Mouse (Mus musculus) lung, adult 18-20 months (tissue): ENCODE measurements around the gene Ctsa.
A peak's percentile ranks its signal among the peaks of the same experiment; 100 is the strongest.

Experiments
- DNase-seq, 2 experiments: peaks; one replicate each; pipeline ENCODE4 v3.0.0; 2022; ENCODE audit warnings: mixed read lengths in 2 of 2

Gene Ctsa

DNA sequence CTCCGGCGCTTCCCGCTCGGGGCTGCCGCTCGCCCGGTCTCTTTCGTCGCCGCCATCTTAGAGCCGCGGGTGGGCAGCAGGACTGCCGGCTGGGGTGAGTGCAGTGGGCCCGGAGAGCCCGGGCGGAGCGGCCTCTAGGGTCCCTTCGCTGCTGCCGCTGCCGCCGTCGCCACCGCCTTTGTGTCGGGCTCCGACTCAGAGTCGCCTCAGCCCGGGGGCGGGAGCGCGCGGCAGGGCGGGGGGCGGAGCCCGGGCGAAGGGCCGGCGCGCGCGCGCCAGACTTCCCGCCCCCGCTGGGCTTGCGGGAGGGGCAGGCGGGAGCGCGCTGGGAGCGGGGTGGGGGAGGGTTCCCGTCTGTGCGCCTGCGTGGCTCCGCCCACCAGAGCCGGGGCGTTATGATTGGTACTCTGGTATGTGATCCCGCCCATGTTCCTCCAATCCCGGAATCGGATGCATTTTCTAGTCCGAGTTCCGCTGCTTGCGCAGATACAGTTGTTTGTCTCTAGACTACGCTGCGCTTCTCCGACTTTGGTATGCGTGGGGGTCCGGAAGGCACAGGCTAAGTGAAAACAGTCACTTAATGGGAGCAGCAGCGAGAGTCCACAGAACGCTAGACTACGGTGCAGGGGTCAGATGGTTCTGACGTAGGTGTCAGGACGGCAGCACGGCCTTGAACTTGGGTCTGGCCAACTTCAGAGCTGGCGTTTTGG, 47.0 kb downstream of the Ctsa start:
- peak; percentile 93 to 95 for DNase-seq

DNA sequence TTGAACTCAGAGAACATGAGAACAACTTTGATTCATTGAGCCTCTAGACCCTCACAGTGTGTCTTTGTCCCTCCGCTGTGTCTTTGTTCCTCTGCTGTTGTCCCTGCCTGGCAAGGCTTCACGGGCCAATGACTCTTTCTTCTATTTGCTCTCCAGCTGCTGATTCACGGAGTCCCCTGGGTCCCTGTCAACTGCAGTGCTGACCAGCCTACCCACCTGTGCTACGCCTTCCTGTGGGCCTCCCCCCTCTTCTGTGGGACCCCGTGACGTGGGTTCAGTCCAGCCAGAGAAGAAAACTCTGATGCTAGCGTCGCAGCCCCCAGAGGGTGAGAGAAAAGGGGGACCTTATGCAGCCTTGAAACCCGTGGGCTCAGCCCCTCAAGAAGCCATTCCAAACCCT, 49.9 kb downstream of the Ctsa start:
- no peak for DNase-seq

DNA sequence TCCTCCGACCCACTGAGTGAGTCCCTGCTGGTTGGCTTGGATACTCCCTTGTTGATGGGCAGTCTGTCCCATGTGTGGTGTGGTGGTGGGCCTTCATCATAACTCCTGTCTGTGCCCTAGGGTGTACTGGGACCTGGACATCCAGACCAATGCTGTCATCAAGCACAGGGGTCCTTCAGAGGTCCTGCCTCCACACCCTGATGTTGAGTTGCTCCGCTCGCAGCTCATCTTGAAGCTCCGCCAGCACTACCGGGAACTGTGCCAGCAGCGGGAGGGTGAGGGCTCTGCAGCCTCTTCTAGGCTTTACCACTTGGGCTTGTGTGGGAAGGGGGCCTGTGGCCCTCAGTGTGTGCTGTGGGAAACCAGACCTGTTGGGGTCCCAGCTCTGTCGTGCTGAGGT, 53.1 kb downstream of the Ctsa start:
- peak; percentile 49 to 54 for DNase-seq

DNA sequence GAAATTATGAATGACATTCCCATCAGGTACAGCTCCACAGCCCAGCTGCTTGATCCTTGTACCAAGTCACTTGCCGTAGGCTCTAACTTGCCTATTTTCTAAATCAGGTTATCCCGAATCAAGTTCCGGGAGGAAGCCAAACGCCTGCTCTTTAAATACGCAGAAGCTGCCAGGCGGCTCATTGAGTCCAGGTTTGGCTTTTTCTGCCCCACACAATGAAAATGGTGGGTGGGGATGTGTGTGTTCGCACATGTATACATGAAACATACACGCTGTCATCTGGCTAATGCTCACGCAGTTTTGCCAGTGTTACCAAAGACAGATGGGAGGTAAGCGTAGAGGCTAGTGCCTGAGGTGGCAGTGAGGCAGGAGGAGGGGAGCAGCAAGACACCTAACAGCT, 53.9 kb downstream of the Ctsa start:
- DNase-seq, result no peak

DNA sequence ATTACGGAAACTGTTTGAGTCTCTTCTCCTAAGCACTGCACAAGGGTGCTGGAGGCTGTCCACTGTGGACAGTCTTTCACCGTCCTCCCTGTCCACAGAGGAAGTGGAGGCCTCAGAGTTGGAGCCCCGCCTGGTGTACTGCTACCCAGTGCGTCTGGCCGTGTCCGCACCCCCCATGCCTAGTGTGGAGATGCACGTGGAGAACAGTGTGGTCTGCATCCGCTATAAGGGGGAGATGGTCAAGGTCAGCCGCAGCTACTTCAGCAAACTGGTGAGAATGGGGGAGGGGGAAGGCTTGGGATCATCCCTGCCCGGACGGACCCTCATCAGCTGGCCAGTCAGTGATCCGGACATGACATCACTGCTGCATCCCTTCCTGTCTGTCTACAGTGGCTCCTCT, 56.3 kb downstream of the Ctsa start:
- DNase-seq, result no peak

DNA sequence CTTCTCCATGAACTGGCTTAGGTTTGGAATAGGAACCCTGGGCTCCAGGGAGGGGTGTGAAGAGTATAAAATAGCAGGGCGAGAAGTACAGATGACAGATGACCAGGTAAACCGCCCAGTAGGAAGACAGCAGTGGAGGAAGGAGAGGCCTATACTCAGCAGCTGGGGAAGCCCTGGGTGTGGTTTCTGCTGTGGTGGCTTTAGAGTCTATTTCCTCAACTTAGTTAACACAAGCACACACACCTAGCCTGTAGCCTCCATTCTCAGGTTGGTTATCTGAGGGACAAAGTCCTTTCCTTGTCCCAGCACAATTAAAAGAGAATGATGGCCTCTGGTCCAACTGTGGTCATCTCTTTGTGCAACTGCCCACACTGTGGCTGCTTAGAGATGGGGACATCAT, 57.3 kb downstream of the Ctsa start:
- DNase-seq, result no peak
